In genomic region chr6:134614322-134614721, GRCm38 (mm10) we compare ENCODE assay signal across 12 mouse cellular contexts. TPM values are rescaled to one million over a fixed set of nuclear protein-coding genes. Genes with fewer than 3 reads are reported as not detected.
DNase-seq lines count a peak whose midpoint lies in the region; ATAC-seq and TF ChIP-seq lines count a peak whose summit lies in the region.
"Had no signal": no experiment of that assay in that cellular context is flagged by ENCODE, and none has a peak within 500 bp of the region (broad histone marks: within the 10 kb centered on the region; RNA-seq: fewer than 3 reads in every experiment).

No protein-coding gene starts in this region.

- TF ChIP-seq POLR2A in liver, adult 2 months (IDR thresholded peaks at IDR 0.05; ENCODE audit: extremely low read depth, insufficient read depth, low read length): no peak
- TF ChIP-seq POLR2A in myocyte (IDR thresholded peaks at IDR 0.05; ENCODE audit: insufficient read length, low read depth): no peak

- peaks cover 15% of the 10 kb centered on the region for H3K4me1 ChIP-seq in heart, embryonic 12.5 days (replicated peaks)
- H3K4me1 ChIP-seq in liver, adult 2 months (ENCODE audit: control insufficient read depth, insufficient read depth, low read length): no peaks in the 10 kb centered on the region
- H3K4me1 ChIP-seq in intestine, embryonic 15.5 days (replicated peaks): peaks cover 10% of the 10 kb centered on the region; the same call in 1 of the 2 replicates
- H3K4me1 ChIP-seq: hindbrain, embryonic 15.5 days had no signal

- no peak for DNase-seq in heart, adult 8-10 months (ENCODE audit: low spot score)
- DNase-seq in liver, adult 2 months (ENCODE audit: extremely low read depth, low read depth, low spot score): no peak
- no peak for DNase-seq in liver
- no peak for DNase-seq in right cerebral cortex, postnatal 25 days
- no peak for DNase-seq in urinary bladder, postnatal 10 days (ENCODE audit: low spot score)
- DNase-seq: cerebellum, adult 11-12 months; gastrocnemius, postnatal 10 days had no signal

- no peak overlapping the region for H3K9ac ChIP-seq in heart, embryonic 12.5 days
- no peak overlapping the region for H3K9ac ChIP-seq in liver, adult 2 months (ENCODE audit: low read depth, low read length)
- H3K9ac ChIP-seq in intestine, embryonic 15.5 days: no peak overlapping the region
- H3K9ac ChIP-seq: forebrain, embryonic 13.5 days; hindbrain, embryonic 15.5 days had no signal

- WGBS in heart, embryonic 12.5 days: 53% methylated on average over 4 of the region's 4 CpGs
- WGBS in liver, adult 2 months: 6% methylated on average over 4 of the region's 4 CpGs
- 35% methylated on average over 4 of the region's 4 CpGs for WGBS in intestine, embryonic 15.5 days

- TF ChIP-seq CTCF in liver, adult 2 months (IDR thresholded peaks at IDR 0.05; ENCODE audit: low read depth, low read length): no peak

- no peaks in the 10 kb centered on the region for H3K9me3 ChIP-seq in heart, embryonic 12.5 days (replicated peaks)
- H3K9me3 ChIP-seq in intestine, embryonic 15.5 days: no peaks in the 10 kb centered on the region
- H3K9me3 ChIP-seq: forebrain, embryonic 13.5 days; hindbrain, embryonic 15.5 days had no signal

- no peak overlapping the region for H3ac ChIP-seq in myocyte (ENCODE audit: control insufficient read depth, insufficient read length)

- H3K79me2 ChIP-seq in liver, adult 2 months (ENCODE audit: control insufficient read depth, insufficient read depth, low read length): no peaks in the 10 kb centered on the region
- H3K79me2 ChIP-seq in myocyte (ENCODE audit: control insufficient read depth, insufficient read depth): no peaks in the 10 kb centered on the region

- no peak overlapping the region for H3K27ac ChIP-seq in heart, embryonic 12.5 days (ENCODE audit: poor library complexity, severe bottlenecking)
- 0 out of 2 replicates have a peak overlapping the region, but pooled peaks have one; percentile 18 for H3K27ac ChIP-seq in liver, adult 2 months (replicated peaks; ENCODE audit: insufficient read depth, low read depth, low read length)
- H3K27ac ChIP-seq in intestine, embryonic 15.5 days: no peak overlapping the region
- H3K27ac ChIP-seq: forebrain, embryonic 13.5 days; hindbrain, embryonic 15.5 days had no signal

- peak overlapping the region; percentile 47 for H3K4me2 ChIP-seq in heart, embryonic 12.5 days
- H3K4me2 ChIP-seq in intestine, embryonic 15.5 days (replicated peaks): peak overlapping the region; percentile 43; the same call in 1 of the 2 replicates
- H3K4me2 ChIP-seq in myocyte (ENCODE audit: low read depth): peak overlapping the region; percentile 12
- H3K4me2 ChIP-seq: forebrain, embryonic 13.5 days had no signal

- H3K4me3 ChIP-seq in heart, embryonic 12.5 days: no peak overlapping the region
- no peak overlapping the region for H3K4me3 ChIP-seq in liver, adult 2 months (ENCODE audit: insufficient read depth, low read depth, low read length)
- H3K4me3 ChIP-seq in intestine, embryonic 15.5 days (replicated peaks): no peak overlapping the region
- H3K4me3 ChIP-seq in myocyte: peak overlapping the region; percentile 1
- H3K4me3 ChIP-seq: forebrain, embryonic 13.5 days; hindbrain, embryonic 15.5 days had no signal

- peaks cover 6% of the 10 kb centered on the region; the same call in 1 of the 2 replicates for H3K36me3 ChIP-seq in heart, embryonic 12.5 days
- no peaks in the 10 kb centered on the region for H3K36me3 ChIP-seq in liver, adult 2 months (ENCODE audit: control insufficient read depth, insufficient read depth, low read length)
- H3K36me3 ChIP-seq in intestine, embryonic 15.5 days: no peaks in the 10 kb centered on the region
- no peaks in the 10 kb centered on the region for H3K36me3 ChIP-seq in myocyte (ENCODE audit: control insufficient read depth, insufficient read depth)
- H3K36me3 ChIP-seq: hindbrain, embryonic 15.5 days had no signal

- 0 out of 2 replicates have a peak, but pooled peaks cover 7% of the 10 kb centered on the region for H3K27me3 ChIP-seq in heart, embryonic 12.5 days (replicated peaks)
- H3K27me3 ChIP-seq in liver, adult 2 months (ENCODE audit: control insufficient read depth, insufficient read depth, low read length): no peaks in the 10 kb centered on the region
- H3K27me3 ChIP-seq in intestine, embryonic 15.5 days (replicated peaks): no peaks in the 10 kb centered on the region
- no peaks in the 10 kb centered on the region for H3K27me3 ChIP-seq in myocyte (ENCODE audit: control insufficient read depth, insufficient read depth, insufficient read length)
- H3K27me3 ChIP-seq: forebrain, embryonic 13.5 days; hindbrain, embryonic 15.5 days had no signal

- peak; percentile 70 for ATAC-seq in heart, embryonic 12.5 days (ENCODE audit: insufficient number of reproducible peaks, low FRiP score)
- ATAC-seq in intestine, embryonic 15.5 days: peak; percentile 67
- ATAC-seq: forebrain, embryonic 13.5 days had no signal

TF ChIP-seq in myocyte, 11 proteins besides CTCF, POLR2A, EP300 and RAD21:
- TF ChIP-seq USF1 (IDR thresholded peaks at IDR 0.05; ENCODE audit: low read depth): no peak
- no peak for TF ChIP-seq TCF3 (IDR thresholded peaks at IDR 0.05; ENCODE audit: insufficient read length, low read depth)

RNA-seq across cellular contexts. Expression of gene Mansc1, which starts 18.0 kb away (rescaled TPM):
- polyA plus RNA-seq in heart, embryonic 12.5 days (2016; fragmentation: Nextera tagmentation; extraction: Ambion mirVana): 6.9 and 7.1 TPM in 2 replicates
- 1 to 10 TPM; 3.3 to 5.4 (median 4.3) TPM for total RNA-seq in heart, adult 8-10 months (2022)
- total RNA-seq in liver, adult 2 months (2014; rRNA removed): 1.0 TPM in 2 replicates
- 0.70 and 0.83 TPM in 2 replicates for polyA plus RNA-seq in liver, adult 2 months (2012; rRNA removed)
- polyA plus RNA-seq in intestine, embryonic 15.5 days (2015; fragmentation: Nextera tagmentation; extraction: Ambion mirVana): 6.4 and 6.9 TPM in 2 replicates
- not detected for polyA plus RNA-seq in myocyte (2012; fragmentation: generic; extraction: Trizol)

RNA-seq across cellular contexts. Expression of gene Borcs5, which starts 25.0 kb away (rescaled TPM):
- 14.7 and 14.8 TPM in 2 replicates for polyA plus RNA-seq in heart, embryonic 12.5 days (2016; fragmentation: Nextera tagmentation; extraction: Ambion mirVana)
- 10 to 100 TPM; 10.3 to 12.6 (median 11.5) TPM for total RNA-seq in heart, adult 8-10 months (2022)
- total RNA-seq in liver, adult 2 months (2014; rRNA removed): 5.7 and 6.6 TPM in 2 replicates
- 11.5 and 12.4 TPM in 2 replicates for polyA plus RNA-seq in liver, adult 2 months (2012; rRNA removed)
- polyA plus RNA-seq in intestine, embryonic 15.5 days (2015; fragmentation: Nextera tagmentation; extraction: Ambion mirVana): 15.4 and 16.8 TPM in 2 replicates
- 8.8 TPM for polyA plus RNA-seq in myocyte (2012; fragmentation: generic; extraction: Trizol)

RNA-seq across cellular contexts. Expression of gene Lrp6, which starts 47.6 kb away (rescaled TPM):
- 22.3 and 26.9 TPM in 2 replicates for polyA plus RNA-seq in heart, embryonic 12.5 days (2016; fragmentation: Nextera tagmentation; extraction: Ambion mirVana)
- total RNA-seq in heart, adult 8-10 months (2022): 10 to 100 TPM; 43.5 to 48.0 (median 46.9) TPM
- 48.2 and 54.3 TPM in 2 replicates for total RNA-seq in liver, adult 2 months (2014; rRNA removed)
- 15.0 and 15.1 TPM in 2 replicates for polyA plus RNA-seq in liver, adult 2 months (2012; rRNA removed)
- 25.4 and 25.5 TPM in 2 replicates for polyA plus RNA-seq in intestine, embryonic 15.5 days (2015; fragmentation: Nextera tagmentation; extraction: Ambion mirVana)
- polyA plus RNA-seq in myocyte (2012; fragmentation: generic; extraction: Trizol): 8.4 TPM
